Mouse (Mus musculus): ENCODE measurements around the gene Sik3. TPM values are rescaled to one million over a fixed set of nuclear protein-coding genes. Genes with fewer than 3 reads are reported as not detected.

Sik3 gene
- polyA plus RNA-seq, 1 experiment from 2014 or later = 3.9 TPM

DNA sequence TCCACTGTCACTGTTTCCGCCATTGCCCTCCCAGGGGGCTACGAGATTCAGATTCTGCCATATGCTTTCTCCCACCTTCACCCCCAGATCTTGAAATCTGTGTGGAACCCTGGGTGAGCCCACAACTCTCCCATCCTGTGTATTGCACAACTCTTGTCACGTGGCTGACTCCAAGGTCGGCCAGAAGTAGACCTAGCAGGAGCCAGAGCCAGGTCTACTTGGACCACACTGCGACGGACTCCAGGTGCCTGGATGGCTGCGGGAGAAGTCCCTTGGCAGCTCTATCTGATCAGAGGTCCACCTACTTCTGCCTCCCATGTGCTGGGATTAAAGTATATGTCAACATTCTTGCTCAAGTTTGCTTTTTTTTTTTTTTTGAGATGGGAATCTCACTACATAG lies 248.5 kb downstream of the Sik3 start:
- Histone ChIP-seq H3K4me3 (no peak overlapping the region), H3K27me3 (ENCODE audit: low read depth, poor library complexity, severe bottlenecking) (peaks cover 17% of the 10 kb centered on the region), H3K4me1 (no peaks in the 10 kb centered on the region), H3K36me3 (no peaks in the 10 kb centered on the region), H3K27ac (replicated peaks) (no peak overlapping the region), H3K9me3 (replicated peaks) (no peaks in the 10 kb centered on the region)
- DNase-seq (ENCODE audit: low spot score) = no peak
- WGBS = 89% methylated on average over 7 of the region's 7 CpGs

DNA sequence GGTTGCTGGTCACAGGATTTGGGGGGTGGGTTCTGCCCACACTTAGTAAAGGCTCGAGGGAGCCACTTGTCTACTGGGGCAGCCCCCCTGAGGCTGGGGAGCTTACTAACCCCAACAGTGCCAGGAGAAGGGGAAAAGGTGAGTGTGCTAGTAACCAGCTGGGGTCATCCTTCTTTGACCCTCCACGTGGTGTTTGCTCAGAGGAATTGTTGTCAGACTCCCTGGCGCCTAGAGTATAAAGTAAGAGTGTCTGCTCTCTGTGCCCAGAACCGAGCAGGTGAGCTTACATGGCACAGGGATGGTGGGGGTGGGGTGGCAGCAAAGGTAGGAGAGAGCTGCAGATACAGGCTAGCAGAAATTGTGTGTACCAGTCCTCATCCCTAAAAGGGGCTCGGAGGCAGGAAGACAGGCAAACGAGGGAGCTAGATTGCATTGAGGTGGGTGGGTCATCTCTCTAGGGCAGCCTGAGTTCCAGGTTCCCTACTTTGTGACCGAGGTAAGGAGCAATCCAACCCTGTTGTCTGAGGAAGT lies 255.8 kb downstream of the Sik3 start, which contains the start of gene Apoa5:
Apoa5 (plus strand) TSS at position 291 of the 531 bp plus-strand sequence.
- Histone ChIP-seq H3K36me3 (no peaks in the 10 kb centered on the region), H3K27me3 (ENCODE audit: low read depth, poor library complexity, severe bottlenecking) (peaks cover 40% of the 10 kb centered on the region), H3K9me3 (replicated peaks) (no peaks in the 10 kb centered on the region), H3K27ac (replicated peaks) (no peak within 1 kb of the TSS), H3K4me1 (peaks cover 8% of the 10 kb centered on the region), H3K4me3 (no peak within 1 kb of the TSS)
- no peak for DNase-seq (ENCODE audit: low spot score)
- 70% methylated on average over 7 of the region's 7 CpGs for WGBS

DNA sequence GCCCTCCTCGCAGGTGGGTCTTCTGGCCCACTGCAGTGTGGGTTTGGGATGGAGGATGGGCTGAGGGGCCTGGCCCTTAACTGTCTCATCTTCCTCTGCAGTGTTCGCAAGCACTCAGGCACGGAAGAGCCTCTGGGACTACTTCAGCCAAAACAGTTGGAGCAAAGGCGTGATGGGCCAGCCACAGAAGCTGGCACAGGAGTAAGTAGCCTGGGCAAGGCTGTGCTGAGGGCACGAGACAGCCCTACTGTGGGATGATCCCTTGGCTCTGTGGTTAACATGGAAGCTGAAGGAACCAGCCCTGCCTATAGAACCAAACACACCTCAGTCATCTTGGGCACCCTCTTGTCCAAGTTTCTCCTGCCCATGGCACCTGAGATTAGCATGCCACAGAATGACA lies 256.5 kb downstream of the Sik3 start:
- Histone ChIP-seq H3K27ac (replicated peaks) (no peak overlapping the region), H3K9me3 (replicated peaks) (no peaks in the 10 kb centered on the region), H3K4me1 (peaks cover 15% of the 10 kb centered on the region), H3K4me3 (no peak overlapping the region), H3K27me3 (ENCODE audit: low read depth, poor library complexity, severe bottlenecking) (peaks cover 40% of the 10 kb centered on the region), H3K36me3 (no peaks in the 10 kb centered on the region)
- 91% methylated on average over 5 of the region's 5 CpGs for WGBS
- DNase-seq (ENCODE audit: low spot score) = no peak

DNA sequence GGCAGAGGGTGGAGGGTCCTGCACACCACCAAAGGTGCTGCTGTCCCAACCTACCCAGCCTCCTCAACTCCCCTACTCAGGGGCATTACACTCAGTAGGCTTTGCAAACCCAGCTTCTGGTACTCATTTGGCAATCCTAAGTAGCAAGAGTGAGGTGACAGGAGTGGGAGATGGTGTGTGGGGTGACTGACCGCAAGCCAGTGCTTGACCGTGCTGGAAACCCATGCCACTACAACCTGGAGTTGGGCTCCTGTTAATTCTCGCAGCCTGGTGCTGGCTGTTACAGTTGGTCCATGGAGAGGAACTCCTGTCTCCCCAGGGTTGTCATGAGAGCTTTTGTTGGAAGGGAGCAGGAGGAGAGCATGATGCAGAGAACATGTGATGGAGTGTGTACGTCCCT lies 258.2 kb downstream of the Sik3 start:
- peaks cover 18% of the 10 kb centered on the region for H3K4me1 ChIP-seq
- H3K27ac ChIP-seq (replicated peaks) = no peak overlapping the region
- H3K36me3 ChIP-seq = peaks cover 15% of the 10 kb centered on the region
- no peaks in the 10 kb centered on the region for H3K9me3 ChIP-seq (replicated peaks)
- DNase-seq (ENCODE audit: low spot score) = no peak
- H3K27me3 ChIP-seq (ENCODE audit: low read depth, poor library complexity, severe bottlenecking) = peaks cover 40% of the 10 kb centered on the region
- no peak overlapping the region for H3K4me3 ChIP-seq
- 95% methylated on average over 4 of the region's 4 CpGs for WGBS

DNA sequence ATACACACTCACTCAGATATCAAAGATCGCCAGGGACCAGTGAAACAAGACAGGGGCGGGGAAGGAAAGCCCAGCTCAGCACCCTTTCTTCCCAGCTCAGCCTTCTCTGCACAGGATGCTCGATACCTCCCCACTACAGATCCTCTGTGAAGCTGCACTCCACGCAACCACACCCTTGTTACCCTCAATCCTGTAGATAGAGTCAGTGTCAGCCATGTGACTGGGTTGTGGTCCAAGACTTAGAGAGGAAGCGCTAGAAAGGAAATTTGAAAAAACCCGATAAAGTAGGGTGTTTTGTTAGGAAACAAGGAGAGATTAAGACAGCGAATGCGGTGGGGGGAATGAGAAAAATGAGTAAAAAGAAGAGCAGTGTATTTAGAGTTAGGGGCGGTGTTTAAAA lies 259.4 kb downstream of the Sik3 start:
- peak overlapping the region; percentile 82; the same call in 1 of the 2 replicates for H3K4me3 ChIP-seq
- WGBS = 88% methylated on average over 9 of the region's 9 CpGs

DNA sequence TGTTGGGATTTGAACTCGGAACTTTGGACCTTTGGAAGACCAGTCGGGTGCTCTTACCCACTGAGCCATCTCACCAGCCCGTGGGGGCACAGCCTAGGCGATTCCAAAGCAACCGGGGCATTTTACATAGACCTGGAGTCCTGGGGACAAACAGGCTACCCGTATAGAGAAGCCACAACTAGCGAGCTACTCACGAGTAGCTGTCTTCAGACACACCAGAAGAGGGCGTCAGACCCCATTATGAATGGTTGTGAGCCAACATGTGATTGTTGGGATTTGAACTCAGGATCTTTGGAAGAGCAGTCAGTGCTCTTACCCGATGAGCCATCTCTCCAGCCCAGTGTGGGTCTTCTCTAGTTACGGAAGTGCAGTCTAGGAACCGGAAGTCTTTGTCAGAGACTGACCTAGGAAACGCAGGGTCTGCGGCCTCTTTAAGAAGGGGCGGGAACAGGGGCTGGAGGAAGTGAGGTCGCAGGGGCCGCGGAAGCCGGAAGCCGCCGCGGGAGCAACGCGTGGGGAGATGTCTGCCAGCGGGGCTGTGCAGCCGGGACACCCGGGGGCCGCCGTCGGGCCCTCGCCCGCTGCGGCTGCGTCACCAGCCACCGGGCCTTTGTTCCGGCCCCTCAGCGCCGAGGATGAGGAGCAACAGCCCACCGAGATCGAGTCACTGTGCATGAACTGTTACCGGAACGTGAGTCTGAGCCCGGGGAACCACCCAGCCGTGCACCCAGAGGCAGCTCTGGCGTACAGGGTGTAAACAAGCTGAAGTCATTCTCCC lies 260.2 kb downstream of the Sik3 start, which contains the start of gene Zpr1:
Zpr1 (plus strand) TSS at position 388 of the 778 bp plus-strand sequence.
- WGBS = 6% methylated on average over 45 of the region's 45 CpGs
- H3K9me3 ChIP-seq (replicated peaks) = no peaks in the 10 kb centered on the region
- peak; percentile 92 for DNase-seq (ENCODE audit: low spot score)
- peak within 1 kb of the TSS; percentile 82 for H3K4me3 ChIP-seq
- H3K27me3 ChIP-seq (ENCODE audit: low read depth, poor library complexity, severe bottlenecking) = peaks cover 39% of the 10 kb centered on the region
- peaks cover 18% of the 10 kb centered on the region for H3K4me1 ChIP-seq
- peak within 1 kb of the TSS; percentile 82 for H3K27ac ChIP-seq (replicated peaks)
- H3K36me3 ChIP-seq = peaks cover 36% of the 10 kb centered on the region

More for the DNA sequence above, 259.4 kb downstream of the Sik3 start:
- Histone ChIP-seq H3K4me1 (peaks cover 18% of the 10 kb centered on the region), H3K36me3 (peaks cover 28% of the 10 kb centered on the region), H3K27me3 (ENCODE audit: low read depth, poor library complexity, severe bottlenecking) (peaks cover 40% of the 10 kb centered on the region), H3K9me3 (replicated peaks) (no peaks in the 10 kb centered on the region), H3K27ac (replicated peaks) (no peak overlapping the region)
- no peak for DNase-seq (ENCODE audit: low spot score)

Other genes starting within 250 kb of the Sik3 start
- 17.0 and 17.4 TPM in 2 replicates for gene Cep164, start 184.1 kb upstream of the Sik3 start, polyA plus RNA-seq (2016; fragmentation: Nextera tagmentation; extraction: Ambion mirVana)
- 20.7 and 29.0 TPM in 2 replicates for gene Bace1, start 174.2 kb upstream of the Sik3 start, polyA plus RNA-seq (2016; fragmentation: Nextera tagmentation; extraction: Ambion mirVana)
- 18.7 and 23.4 TPM in 2 replicates for gene Pcsk7, start 106.3 kb upstream of the Sik3 start, polyA plus RNA-seq (2016; fragmentation: Nextera tagmentation; extraction: Ambion mirVana)
- gene Rnf214, start 105.9 kb upstream of the Sik3 start, polyA plus RNA-seq (2016; fragmentation: Nextera tagmentation; extraction: Ambion mirVana) = 70.2 and 81.9 TPM in 2 replicates
- 25.5 and 28.8 TPM in 2 replicates for gene Tagln, start 76.8 kb upstream of the Sik3 start, polyA plus RNA-seq (2016; fragmentation: Nextera tagmentation; extraction: Ambion mirVana)
- gene Sidt2, start 57.6 kb upstream of the Sik3 start, polyA plus RNA-seq (2016; fragmentation: Nextera tagmentation; extraction: Ambion mirVana) = 23.7 and 27.3 TPM in 2 replicates
- gene Pafah1b2, start 130 bp upstream of the Sik3 start, polyA plus RNA-seq (2016; fragmentation: Nextera tagmentation; extraction: Ambion mirVana) = 276 and 298 TPM in 2 replicates
- gene Apoa1, start 215.8 kb downstream of the Sik3 start, polyA plus RNA-seq (2016; fragmentation: Nextera tagmentation; extraction: Ambion mirVana) = 0.65 and 1.2 TPM in 2 replicates
- gene Apoc3, start 222.8 kb downstream of the Sik3 start, polyA plus RNA-seq (2016; fragmentation: Nextera tagmentation; extraction: Ambion mirVana) = not detected in 2 replicates
- not detected in 2 replicates for gene Apoa4, start 227.9 kb downstream of the Sik3 start, polyA plus RNA-seq (2016; fragmentation: Nextera tagmentation; extraction: Ambion mirVana)

Measured in midbrain, embryonic 10.5 days (tissue).